12 mouse cellular contexts compared by ENCODE assay signal in genomic region chr2:33764476-33764875, GRCm38 (mm10).
DNase-seq lines count a peak whose midpoint lies in the region; ATAC-seq lines count a peak whose summit lies in the region.
"Had no signal": no experiment of that assay in that cellular context is flagged by ENCODE, and none has a peak within 500 bp of the region (broad histone marks: within the 10 kb centered on the region; RNA-seq: fewer than 3 reads in every experiment).

No protein-coding gene starts in this region.

- H3K9me3 ChIP-seq in midbrain, embryonic 11.5 days (ENCODE audit: control insufficient read depth, low read length): no peaks in the 10 kb centered on the region
- no peaks in the 10 kb centered on the region for H3K9me3 ChIP-seq in midbrain, embryonic 16.5 days (replicated peaks; ENCODE audit: control insufficient read depth, low read length, poor library complexity, severe bottlenecking)
- no peaks in the 10 kb centered on the region for H3K9me3 ChIP-seq in forebrain, embryonic 15.5 days
- no peaks in the 10 kb centered on the region for H3K9me3 ChIP-seq in intestine, embryonic 16.5 days (ENCODE audit: control insufficient read depth, low read length)
- H3K9me3 ChIP-seq: heart, embryonic 15.5 days; liver, embryonic 12.5 days had no signal

- H3K4me1 ChIP-seq in midbrain, embryonic 11.5 days (ENCODE audit: control insufficient read depth, insufficient read depth, low read length): peaks cover 4% of the 10 kb centered on the region; the same call in 1 of the 2 replicates
- H3K4me1 ChIP-seq in midbrain, embryonic 16.5 days (ENCODE audit: control insufficient read depth, insufficient read depth, low read length): peaks cover 13% of the 10 kb centered on the region
- peaks cover 20% of the 10 kb centered on the region for H3K4me1 ChIP-seq in forebrain, embryonic 15.5 days
- H3K4me1 ChIP-seq in intestine, embryonic 16.5 days (ENCODE audit: control insufficient read depth, insufficient read depth, low read length): peaks cover 7% of the 10 kb centered on the region; the same call in 1 of the 2 replicates
- H3K4me1 ChIP-seq: heart, embryonic 15.5 days; liver, embryonic 12.5 days had no signal

- no peak overlapping the region for H3K9ac ChIP-seq in midbrain, embryonic 11.5 days (ENCODE audit: low read length)
- no peak overlapping the region for H3K9ac ChIP-seq in midbrain, embryonic 16.5 days (ENCODE audit: low read depth, low read length)
- no peak overlapping the region for H3K9ac ChIP-seq in forebrain, embryonic 15.5 days (replicated peaks)
- no peak overlapping the region for H3K9ac ChIP-seq in intestine, embryonic 16.5 days (ENCODE audit: low read depth, low read length)
- H3K9ac ChIP-seq: heart, embryonic 15.5 days; liver, embryonic 12.5 days had no signal

- 43% methylated on average over 6 of the region's 8 CpGs for WGBS in midbrain, embryonic 11.5 days
- WGBS in midbrain, embryonic 16.5 days: 19% methylated on average over 7 of the region's 8 CpGs
- WGBS in forebrain, embryonic 15.5 days: 11% methylated on average over 5 of the region's 8 CpGs
- 73% methylated on average over 8 of the region's 8 CpGs for WGBS in intestine, embryonic 16.5 days

- H3K36me3 ChIP-seq in midbrain, embryonic 11.5 days (ENCODE audit: control insufficient read depth, insufficient read depth, low read length): no peaks in the 10 kb centered on the region
- H3K36me3 ChIP-seq in midbrain, embryonic 16.5 days (ENCODE audit: control insufficient read depth, insufficient read depth, low read length): no peaks in the 10 kb centered on the region
- H3K36me3 ChIP-seq in forebrain, embryonic 15.5 days: peaks cover 3% of the 10 kb centered on the region; the same call in 1 of the 2 replicates
- H3K36me3 ChIP-seq in intestine, embryonic 16.5 days (ENCODE audit: control insufficient read depth, insufficient read depth, low read length): no peaks in the 10 kb centered on the region

- no peak overlapping the region for H3K4me2 ChIP-seq in midbrain, embryonic 11.5 days
- no peak overlapping the region for H3K4me2 ChIP-seq in midbrain, embryonic 16.5 days (ENCODE audit: low read length)
- H3K4me2 ChIP-seq in forebrain, embryonic 15.5 days (replicated peaks): no peak overlapping the region
- no peak overlapping the region for H3K4me2 ChIP-seq in intestine, embryonic 16.5 days (ENCODE audit: low read depth, low read length)
- H3K4me2 ChIP-seq: heart, embryonic 15.5 days; liver, embryonic 12.5 days had no signal

- no peak for DNase-seq in midbrain, embryonic 11.5 days (ENCODE audit: low spot score, missing footprints)
- peak; percentile 68 to 70 for DNase-seq in kidney, postnatal 25 days
- DNase-seq in retina, postnatal 7 days (ENCODE audit: low read depth, low spot score): peak; percentile 43
- no peak for DNase-seq in cerebellum, adult 9-11 months
- no peak for DNase-seq in gastrocnemius, adult 18-20 months (ENCODE audit: low spot score)
- DNase-seq: cerebellum, adult 18-20 months; thymus, postnatal 25 days had no signal

- H3K4me3 ChIP-seq in midbrain, embryonic 11.5 days (ENCODE audit: low read depth, low read length): no peak overlapping the region
- H3K4me3 ChIP-seq in midbrain, embryonic 16.5 days (ENCODE audit: low read depth, low read length): no peak overlapping the region
- no peak overlapping the region for H3K4me3 ChIP-seq in forebrain, embryonic 15.5 days
- no peak overlapping the region for H3K4me3 ChIP-seq in intestine, embryonic 16.5 days (ENCODE audit: low read length)
- H3K4me3 ChIP-seq: heart, embryonic 15.5 days; liver, embryonic 12.5 days had no signal

- no peak overlapping the region for H3K27ac ChIP-seq in midbrain, embryonic 11.5 days (ENCODE audit: low read depth, low read length)
- H3K27ac ChIP-seq in midbrain, embryonic 16.5 days (ENCODE audit: low read length): no peak overlapping the region
- no peak overlapping the region for H3K27ac ChIP-seq in forebrain, embryonic 15.5 days (replicated peaks)
- no peak overlapping the region for H3K27ac ChIP-seq in intestine, embryonic 16.5 days (ENCODE audit: low read length)
- H3K27ac ChIP-seq: heart, embryonic 15.5 days; liver, embryonic 12.5 days had no signal

- no peaks in the 10 kb centered on the region for H3K27me3 ChIP-seq in midbrain, embryonic 11.5 days (ENCODE audit: control insufficient read depth, insufficient read depth, low read length)
- no peaks in the 10 kb centered on the region for H3K27me3 ChIP-seq in midbrain, embryonic 16.5 days (ENCODE audit: control insufficient read depth, insufficient read depth, low read depth, low read length)
- no peaks in the 10 kb centered on the region for H3K27me3 ChIP-seq in forebrain, embryonic 15.5 days
- H3K27me3 ChIP-seq in intestine, embryonic 16.5 days (replicated peaks; ENCODE audit: control insufficient read depth, insufficient read depth, low read length): no peaks in the 10 kb centered on the region
- H3K27me3 ChIP-seq: heart, embryonic 15.5 days; liver, embryonic 12.5 days had no signal

- ATAC-seq in midbrain, embryonic 11.5 days (ENCODE audit: low FRiP score): 0 out of 2 replicates have a peak, but pooled peaks have one; percentile 46
- ATAC-seq in midbrain, embryonic 16.5 days: no peak
- peak; percentile 30 for ATAC-seq in forebrain, embryonic 15.5 days (replicated peaks)
- no peak for ATAC-seq in intestine, embryonic 16.5 days
- ATAC-seq: liver, embryonic 12.5 days had no signal

Comparison
In these comparisons a context has a peak if more than half of its experiments do, and no peak if none do; other contexts are left out.
1. ATAC-seq: peak in midbrain, embryonic 11.5 days (single experiment) and forebrain, embryonic 15.5 days (single experiment); none in midbrain, embryonic 16.5 days (single experiment) and intestine, embryonic 16.5 days (single experiment).
2. DNase-seq: peak in kidney, postnatal 25 days (2 of 2) and retina, postnatal 7 days (single experiment); none in midbrain, embryonic 11.5 days (single experiment), cerebellum, adult 9-11 months (single experiment) and gastrocnemius, adult 18-20 months (single experiment).